Mouse (Mus musculus): ENCODE results near the gene Mrps18c. TPM values are rescaled to one million over a fixed set of nuclear protein-coding genes. Genes with fewer than 3 reads are reported as not detected.

Mrps18c gene
- polyA plus RNA-seq, 1 experiment from 2014 or later = 105 TPM

DNA sequence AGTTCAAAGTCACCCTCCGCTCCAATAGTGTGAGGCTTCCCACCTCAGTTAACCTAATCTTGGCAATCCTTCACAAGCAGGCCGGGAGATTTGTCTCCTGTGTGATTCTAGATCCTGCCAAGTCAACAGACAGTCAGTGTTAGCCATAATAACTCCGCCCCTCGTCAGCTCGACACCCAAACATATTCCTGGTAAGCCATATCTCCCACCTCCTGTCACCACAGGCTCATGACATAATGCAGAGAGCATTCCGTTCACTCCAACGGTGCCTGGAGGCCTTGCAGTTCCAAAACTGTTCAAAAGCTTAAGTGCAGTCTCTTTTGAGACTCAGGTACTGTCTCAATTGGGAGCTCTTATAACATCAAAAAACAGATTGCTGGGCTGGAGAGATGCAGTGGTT, 39.5 kb downstream of the Mrps18c start:
- Histone ChIP-seq H3K4me3 (ENCODE audit: low read depth, low read length) (no peak overlapping the region), H3K9me3 (replicated peaks; ENCODE audit: control insufficient read depth, low read length) (no peaks in the 10 kb centered on the region), H3K27me3 (ENCODE audit: control insufficient read depth, insufficient read depth, low read depth, low read length) (no peaks in the 10 kb centered on the region), H3K4me2 (ENCODE audit: low read depth, low read length) (no peak overlapping the region), H3K9ac (ENCODE audit: low read depth, low read length) (no peak overlapping the region), H3K36me3 (ENCODE audit: control insufficient read depth, insufficient read depth) (no peaks in the 10 kb centered on the region), H3K4me1 (ENCODE audit: control insufficient read depth, low read depth, low read length) (no peaks in the 10 kb centered on the region), H3K27ac (ENCODE audit: low read length) (no peak overlapping the region)
- no peak for ATAC-seq (ENCODE audit: low read depth)
- 65% methylated on average over 7 of the region's 7 CpGs for WGBS (ENCODE audit: insufficient replicate concordance)

DNA sequence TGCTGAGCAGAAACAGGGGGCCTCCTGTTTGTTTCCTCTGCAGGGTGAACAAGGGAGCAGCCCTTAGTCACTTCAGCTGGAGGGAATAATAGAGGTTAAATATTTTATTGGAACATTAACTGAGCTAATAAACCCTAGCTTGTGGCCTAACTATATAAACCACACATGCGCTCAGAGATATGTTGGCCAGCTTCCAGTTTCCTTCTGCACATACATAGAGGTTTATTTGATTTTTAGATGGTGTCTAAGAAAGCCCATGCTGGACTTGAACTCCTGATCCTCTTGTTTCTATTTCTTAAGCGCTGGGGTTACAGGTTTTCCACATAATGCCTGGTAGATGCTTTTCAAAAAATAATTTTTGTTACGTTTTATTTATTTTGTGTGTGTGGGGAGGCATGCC, 46.1 kb downstream of the Mrps18c start:
- H3K9me3 ChIP-seq (replicated peaks; ENCODE audit: control insufficient read depth, low read length) = no peaks in the 10 kb centered on the region
- H3K27me3 ChIP-seq (ENCODE audit: control insufficient read depth, insufficient read depth, low read depth, low read length) = peaks cover 36% of the 10 kb centered on the region
- no peak overlapping the region for H3K27ac ChIP-seq (ENCODE audit: low read length)
- ATAC-seq (ENCODE audit: low read depth) = no peak
- H3K4me3 ChIP-seq (ENCODE audit: low read depth, low read length) = no peak overlapping the region
- H3K4me2 ChIP-seq (ENCODE audit: low read depth, low read length) = no peak overlapping the region
- WGBS (ENCODE audit: insufficient replicate concordance) = 49% methylated on average over 3 of the region's 3 CpGs
- no peaks in the 10 kb centered on the region for H3K4me1 ChIP-seq (ENCODE audit: control insufficient read depth, low read depth, low read length)
- H3K9ac ChIP-seq (ENCODE audit: low read depth, low read length) = no peak overlapping the region
- H3K36me3 ChIP-seq (ENCODE audit: control insufficient read depth, insufficient read depth) = no peaks in the 10 kb centered on the region

- no peak for ATAC-seq (ENCODE audit: low read depth)
- peaks cover 36% of the 10 kb centered on the region for H3K27me3 ChIP-seq (ENCODE audit: control insufficient read depth, insufficient read depth, low read depth, low read length)
- no peaks in the 10 kb centered on the region for H3K9me3 ChIP-seq (replicated peaks; ENCODE audit: control insufficient read depth, low read length)
- under 1% methylated on average over 16 of the region's 16 CpGs for WGBS (ENCODE audit: insufficient replicate concordance)
- peak within 1 kb of the TSS; percentile 62 for H3K4me3 ChIP-seq (ENCODE audit: low read depth, low read length)
- H3K4me2 ChIP-seq (ENCODE audit: low read depth, low read length) = peak within 1 kb of the TSS; percentile 63
- H3K36me3 ChIP-seq (ENCODE audit: control insufficient read depth, insufficient read depth) = no peaks in the 10 kb centered on the region
- H3K4me1 ChIP-seq (ENCODE audit: control insufficient read depth, low read depth, low read length) = no peaks in the 10 kb centered on the region
- peak within 1 kb of the TSS; percentile 65 for H3K27ac ChIP-seq (ENCODE audit: low read length)
- peak within 1 kb of the TSS; percentile 59 for H3K9ac ChIP-seq (ENCODE audit: low read depth, low read length)
These were observed 47.0 kb downstream of the Mrps18c start, which contains the start of gene Gpat3 for GRCm38 (mm10) chr5:100845485-100845847. TSS of gene Gpat3 (plus strand) at chr5:100845713.

- H3K4me3 ChIP-seq (ENCODE audit: low read depth, low read length) = peak overlapping the region; percentile 62
- H3K9me3 ChIP-seq (replicated peaks; ENCODE audit: control insufficient read depth, low read length) = no peaks in the 10 kb centered on the region
- no peaks in the 10 kb centered on the region for H3K4me1 ChIP-seq (ENCODE audit: control insufficient read depth, low read depth, low read length)
- peak overlapping the region; percentile 59 for H3K9ac ChIP-seq (ENCODE audit: low read depth, low read length)
- peaks cover 36% of the 10 kb centered on the region for H3K27me3 ChIP-seq (ENCODE audit: control insufficient read depth, insufficient read depth, low read depth, low read length)
- H3K36me3 ChIP-seq (ENCODE audit: control insufficient read depth, insufficient read depth) = no peaks in the 10 kb centered on the region
- peak; percentile 82 for ATAC-seq (ENCODE audit: low read depth)
- peak overlapping the region; percentile 65 for H3K27ac ChIP-seq (ENCODE audit: low read length)
- WGBS (ENCODE audit: insufficient replicate concordance) = under 1% methylated on average over 52 of the region's 52 CpGs
- H3K4me2 ChIP-seq (ENCODE audit: low read depth, low read length) = peak overlapping the region; percentile 63
These were observed 47.6 kb downstream of the Mrps18c start for GRCm38 (mm10) chr5:100845848-100846598.

GRCm38 (mm10) chr5:100846599-100846920, 48.1 kb downstream of the Mrps18c start:
- peak; percentile 49 for ATAC-seq (ENCODE audit: low read depth)
- H3K9ac ChIP-seq (ENCODE audit: low read depth, low read length) = peak overlapping the region; percentile 59
- no peaks in the 10 kb centered on the region for H3K36me3 ChIP-seq (ENCODE audit: control insufficient read depth, insufficient read depth)
- peak overlapping the region; percentile 65 for H3K27ac ChIP-seq (ENCODE audit: low read length)
- no peaks in the 10 kb centered on the region for H3K4me1 ChIP-seq (ENCODE audit: control insufficient read depth, low read depth, low read length)
- under 1% methylated on average over 20 of the region's 22 CpGs for WGBS (ENCODE audit: insufficient replicate concordance)
- peak overlapping the region; percentile 63 for H3K4me2 ChIP-seq (ENCODE audit: low read depth, low read length)
- peaks cover 36% of the 10 kb centered on the region for H3K27me3 ChIP-seq (ENCODE audit: control insufficient read depth, insufficient read depth, low read depth, low read length)
- H3K9me3 ChIP-seq (replicated peaks; ENCODE audit: control insufficient read depth, low read length) = no peaks in the 10 kb centered on the region
- peak overlapping the region; percentile 62 for H3K4me3 ChIP-seq (ENCODE audit: low read depth, low read length)

GRCm38 (mm10) chr5:100847143-100847542, 48.7 kb downstream of the Mrps18c start:
- Histone ChIP-seq H3K4me3 (ENCODE audit: low read depth, low read length) (peak overlapping the region; percentile 62), H3K27ac (ENCODE audit: low read length) (no peak overlapping the region)
- WGBS (ENCODE audit: insufficient replicate concordance) = 4% methylated on average over 2 of the region's 2 CpGs

GRCm38 (mm10) chr5:100853963-100854362, 55.5 kb downstream of the Mrps18c start:
- no peaks in the 10 kb centered on the region; the same call in 1 of the 2 replicates for H3K4me1 ChIP-seq (ENCODE audit: control insufficient read depth, low read depth, low read length)
- no peaks in the 10 kb centered on the region for H3K9me3 ChIP-seq (replicated peaks; ENCODE audit: control insufficient read depth, low read length)
- WGBS (ENCODE audit: insufficient replicate concordance) = 73% methylated on average over 4 of the region's 4 CpGs
- no peaks in the 10 kb centered on the region for H3K36me3 ChIP-seq (ENCODE audit: control insufficient read depth, insufficient read depth)
- no peak overlapping the region for H3K4me2 ChIP-seq (ENCODE audit: low read depth, low read length)
- H3K27me3 ChIP-seq (ENCODE audit: control insufficient read depth, insufficient read depth, low read depth, low read length) = no peaks in the 10 kb centered on the region
- no peak overlapping the region for H3K9ac ChIP-seq (ENCODE audit: low read depth, low read length)
- H3K4me3 ChIP-seq (ENCODE audit: low read depth, low read length) = no peak overlapping the region
- ATAC-seq (ENCODE audit: low read depth) = peak; percentile 37; the same call in 1 of the 2 replicates
- H3K27ac ChIP-seq (ENCODE audit: low read length) = no peak overlapping the region

More at GRCm38 (mm10) chr5:100847143-100847542, 48.7 kb downstream of the Mrps18c start:
- Histone ChIP-seq H3K4me2 (ENCODE audit: low read depth, low read length) (peak overlapping the region; percentile 63), H3K36me3 (ENCODE audit: control insufficient read depth, insufficient read depth) (no peaks in the 10 kb centered on the region), H3K9me3 (replicated peaks; ENCODE audit: control insufficient read depth, low read length) (no peaks in the 10 kb centered on the region), H3K9ac (ENCODE audit: low read depth, low read length) (no peak overlapping the region), H3K27me3 (ENCODE audit: control insufficient read depth, insufficient read depth, low read depth, low read length) (peaks cover 36% of the 10 kb centered on the region), H3K4me1 (ENCODE audit: control insufficient read depth, low read depth, low read length) (no peaks in the 10 kb centered on the region)
- no peak for ATAC-seq (ENCODE audit: low read depth)

Other genes starting within 250 kb of the Mrps18c start
- 58.2 and 65.3 TPM in 2 replicates for gene Plac8, start 226.4 kb upstream of the Mrps18c start, polyA plus RNA-seq (2015; fragmentation: Nextera tagmentation; extraction: Ambion mirVana)
- 19.5 and 20.7 TPM in 2 replicates for gene Coq2, start 123.5 kb upstream of the Mrps18c start, polyA plus RNA-seq (2015; fragmentation: Nextera tagmentation; extraction: Ambion mirVana)
- gene Hpse, start 78.9 kb upstream of the Mrps18c start, polyA plus RNA-seq (2015; fragmentation: Nextera tagmentation; extraction: Ambion mirVana) = 1.8 and 2.2 TPM in 2 replicates
- 8.4 and 8.6 TPM in 2 replicates for gene Helq, start within 50 bp of the Mrps18c start, polyA plus RNA-seq (2015; fragmentation: Nextera tagmentation; extraction: Ambion mirVana)
- 13.2 and 13.4 TPM in 2 replicates for gene Abraxas1, start 22.3 kb downstream of the Mrps18c start, polyA plus RNA-seq (2015; fragmentation: Nextera tagmentation; extraction: Ambion mirVana)
- gene Gpat3, start 47.1 kb downstream of the Mrps18c start, polyA plus RNA-seq (2015; fragmentation: Nextera tagmentation; extraction: Ambion mirVana) = 4.9 and 5.0 TPM in 2 replicates